Mouse (Mus musculus): Measurements from ENCODE around the gene Adipor2. TPM values are rescaled to one million over a fixed set of nuclear protein-coding genes. Genes with fewer than 3 reads are reported as not detected.
"Not testable (repeated sequence)": the region's sequence is repeated elsewhere in the genome, so short reads cannot be mapped to it uniquely, and the experiment has no call there.

Adipor2 gene
- polyA plus RNA-seq, 1 experiment from 2014 or later: 34.5 TPM

DNA sequence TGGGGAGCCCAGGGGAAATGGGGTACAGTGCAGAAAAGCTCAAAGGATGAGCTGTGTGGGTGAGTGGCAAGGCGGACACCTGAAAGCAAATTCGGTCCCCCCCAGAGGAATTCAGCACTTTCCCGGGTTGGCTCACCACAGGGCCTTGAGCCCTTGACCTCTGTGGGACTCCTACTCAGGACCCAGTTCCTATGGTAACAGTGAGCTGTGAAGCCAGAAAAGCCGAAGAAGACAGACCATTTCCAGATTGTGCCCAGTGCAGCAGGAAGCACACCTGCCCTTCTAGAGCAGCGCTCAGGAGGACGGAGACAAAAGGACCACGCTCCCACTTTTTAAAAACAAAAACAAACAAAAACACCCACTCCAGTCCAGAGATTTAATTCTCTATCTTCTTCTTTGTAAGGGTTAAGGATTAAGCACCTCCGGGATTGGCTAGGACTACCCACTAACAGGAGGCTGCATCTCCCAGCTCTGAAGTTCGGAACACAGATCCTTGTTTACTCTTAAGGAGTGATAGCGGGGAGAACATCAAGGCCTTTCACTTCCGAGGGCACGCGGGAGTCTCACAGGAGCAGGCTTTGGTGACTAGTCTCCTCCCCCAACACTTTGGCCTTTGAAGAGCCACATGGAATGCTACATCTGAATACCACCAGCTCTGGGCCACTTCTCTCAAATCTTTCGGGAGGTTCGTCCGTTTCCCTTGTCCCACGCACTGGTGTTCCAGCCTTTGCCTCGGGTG lies 31.0 kb upstream of the Adipor2 start:
- Histone ChIP-seq H3K27me3 (ENCODE audit: control insufficient read depth, insufficient read depth, low read length) (peaks cover 3% of the 10 kb centered on the region; the same call in 1 of the 2 replicates), H3K4me3 (ENCODE audit: low read depth, low read length) (peak overlapping the region; percentile 23), H3K27ac (ENCODE audit: low read depth, low read length) (no peak overlapping the region), H3K4me2 (replicated peaks; ENCODE audit: low read depth, low read length) (peak overlapping the region; percentile 44), H3K4me1 (replicated peaks; ENCODE audit: control insufficient read depth, insufficient read depth, low read length) (peaks cover 2% of the 10 kb centered on the region; the same call in 1 of the 2 replicates), H3K36me3 (ENCODE audit: control insufficient read depth, insufficient read depth, low read length) (no peaks in the 10 kb centered on the region), H3K9me3 (ENCODE audit: control insufficient read depth, low read length) (no peaks in the 10 kb centered on the region), H3K9ac (ENCODE audit: low read depth, low read length) (peak overlapping the region; percentile 19; the same call in 1 of the 2 replicates)
- DNase-seq (ENCODE audit: low spot score) (peak; percentile 53), ATAC-seq (ENCODE audit: low FRiP score) (no peak)
- 7% methylated on average over 18 of the region's 18 CpGs for WGBS

GRCm38 (mm10) chr6:119445671-119446607 lies 28.4 kb upstream of the Adipor2 start:
- Histone ChIP-seq H3K4me1 (replicated peaks; ENCODE audit: control insufficient read depth, insufficient read depth, low read length) (no peaks in the 10 kb centered on the region; the same call in 1 of the 2 replicates), H3K9me3 (ENCODE audit: control insufficient read depth, low read length) (no peaks in the 10 kb centered on the region), H3K36me3 (ENCODE audit: control insufficient read depth, insufficient read depth, low read length) (no peaks in the 10 kb centered on the region), H3K27me3 (ENCODE audit: control insufficient read depth, insufficient read depth, low read length) (peaks cover 3% of the 10 kb centered on the region; the same call in 1 of the 2 replicates), H3K4me3 (ENCODE audit: low read depth, low read length) (no peak overlapping the region), H3K4me2 (replicated peaks; ENCODE audit: low read depth, low read length) (no peak overlapping the region), H3K9ac (ENCODE audit: low read depth, low read length) (no peak overlapping the region), H3K27ac (ENCODE audit: low read depth, low read length) (no peak overlapping the region)
- WGBS: 82% methylated on average over 11 of the region's 11 CpGs
- DNase-seq (ENCODE audit: low spot score) (no peak), ATAC-seq (ENCODE audit: low FRiP score) (no peak)

GRCm38 (mm10) chr6:119443742-119444645 lies 26.5 kb upstream of the Adipor2 start:
- H3K9me3 ChIP-seq (ENCODE audit: control insufficient read depth, low read length): no peaks in the 10 kb centered on the region
- H3K27me3 ChIP-seq (ENCODE audit: control insufficient read depth, insufficient read depth, low read length): no peaks in the 10 kb centered on the region
- no peak overlapping the region for H3K4me3 ChIP-seq (ENCODE audit: low read depth, low read length)
- ATAC-seq (ENCODE audit: low FRiP score): peak; percentile 65
- H3K9ac ChIP-seq (ENCODE audit: low read depth, low read length): no peak overlapping the region
- H3K4me2 ChIP-seq (replicated peaks; ENCODE audit: low read depth, low read length): no peak overlapping the region
- peak; percentile 93 for DNase-seq (ENCODE audit: low spot score)
- H3K36me3 ChIP-seq (ENCODE audit: control insufficient read depth, insufficient read depth, low read length): no peaks in the 10 kb centered on the region
- no peaks in the 10 kb centered on the region; the same call in 1 of the 2 replicates for H3K4me1 ChIP-seq (replicated peaks; ENCODE audit: control insufficient read depth, insufficient read depth, low read length)
- H3K27ac ChIP-seq (ENCODE audit: low read depth, low read length): no peak overlapping the region
- 50% methylated on average over 12 of the region's 12 CpGs for WGBS

DNA sequence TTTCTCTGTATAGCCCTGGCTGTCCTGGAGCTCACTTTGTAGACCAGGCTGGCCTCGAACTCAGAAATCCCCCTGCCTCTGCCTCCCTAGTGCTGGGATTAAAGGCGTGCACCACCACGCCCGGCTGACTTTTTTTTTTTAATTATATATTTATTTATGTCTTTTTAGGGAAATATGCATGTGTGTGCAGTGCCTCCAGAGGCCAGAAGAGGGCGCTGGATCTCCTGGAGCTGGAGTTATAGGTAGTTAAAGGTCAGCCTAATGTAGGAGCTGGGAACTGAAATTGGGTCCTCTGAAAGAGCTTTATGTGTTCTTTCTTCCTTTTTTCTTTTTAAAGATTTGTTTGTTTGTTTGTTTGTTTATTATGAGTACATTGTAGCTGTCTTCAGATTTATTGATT lies 25.2 kb upstream of the Adipor2 start:
- not testable (repeated sequence) for H3K4me1 ChIP-seq (replicated peaks; ENCODE audit: control insufficient read depth, insufficient read depth, low read length); H3K27me3 ChIP-seq (ENCODE audit: control insufficient read depth, insufficient read depth, low read length); H3K9me3 ChIP-seq (ENCODE audit: control insufficient read depth, low read length); H3K36me3 ChIP-seq (ENCODE audit: control insufficient read depth, insufficient read depth, low read length); ATAC-seq (ENCODE audit: low FRiP score); H3K27ac ChIP-seq (ENCODE audit: low read depth, low read length); H3K4me2 ChIP-seq (replicated peaks; ENCODE audit: low read depth, low read length); H3K9ac ChIP-seq (ENCODE audit: low read depth, low read length); H3K4me3 ChIP-seq (ENCODE audit: low read depth, low read length)
- WGBS: 86% methylated on average over 5 of the region's 5 CpGs
- peak; percentile 19 for DNase-seq (ENCODE audit: low spot score)

GRCm38 (mm10) chr6:119437894-119438761 lies 20.6 kb upstream of the Adipor2 start:
- Histone ChIP-seq H3K36me3 (ENCODE audit: control insufficient read depth, insufficient read depth, low read length) (no peaks in the 10 kb centered on the region), H3K4me1 (replicated peaks; ENCODE audit: control insufficient read depth, insufficient read depth, low read length) (peaks cover 3% of the 10 kb centered on the region), H3K4me2 (replicated peaks; ENCODE audit: low read depth, low read length) (no peak overlapping the region), H3K27ac (ENCODE audit: low read depth, low read length) (peak overlapping the region; percentile 47), H3K27me3 (ENCODE audit: control insufficient read depth, insufficient read depth, low read length) (no peaks in the 10 kb centered on the region), H3K9ac (ENCODE audit: low read depth, low read length) (no peak overlapping the region), H3K9me3 (ENCODE audit: control insufficient read depth, low read length) (no peaks in the 10 kb centered on the region), H3K4me3 (ENCODE audit: low read depth, low read length) (no peak overlapping the region)
- DNase-seq (ENCODE audit: low spot score) (no peak), ATAC-seq (ENCODE audit: low FRiP score) (peak; percentile 84)
- 42% methylated on average over 8 of the region's 8 CpGs for WGBS

DNA sequence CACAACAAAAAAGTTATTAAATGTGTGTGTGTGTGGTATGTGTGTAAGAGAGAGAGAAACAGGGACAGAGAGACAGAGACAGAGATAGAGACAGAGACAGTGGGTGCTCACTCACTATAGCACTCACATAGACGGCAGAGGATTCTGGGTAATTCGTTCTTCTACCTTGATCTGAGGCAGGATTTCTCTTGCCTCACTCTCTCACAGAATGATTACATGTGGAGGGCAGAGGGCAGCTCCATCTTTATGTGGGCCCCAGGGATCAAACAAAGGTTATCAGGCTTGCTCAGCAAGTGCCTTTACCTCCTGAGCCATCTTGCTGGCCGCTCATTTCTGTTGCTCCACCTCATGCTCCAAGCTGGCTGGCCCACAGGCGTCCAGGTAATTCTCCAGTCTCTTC lies 16.9 kb upstream of the Adipor2 start:
- Histone ChIP-seq H3K9ac (ENCODE audit: low read depth, low read length) (no peak overlapping the region), H3K4me1 (replicated peaks; ENCODE audit: control insufficient read depth, insufficient read depth, low read length) (peaks cover 3% of the 10 kb centered on the region), H3K9me3 (ENCODE audit: control insufficient read depth, low read length) (no peaks in the 10 kb centered on the region), H3K27me3 (ENCODE audit: control insufficient read depth, insufficient read depth, low read length) (no peaks in the 10 kb centered on the region), H3K4me3 (ENCODE audit: low read depth, low read length) (no peak overlapping the region), H3K4me2 (replicated peaks; ENCODE audit: low read depth, low read length) (no peak overlapping the region), H3K27ac (ENCODE audit: low read depth, low read length) (no peak overlapping the region), H3K36me3 (ENCODE audit: control insufficient read depth, insufficient read depth, low read length) (no peaks in the 10 kb centered on the region)
- DNase-seq (ENCODE audit: low spot score) (no peak), ATAC-seq (ENCODE audit: low FRiP score) (no peak)
- 84% methylated on average over 4 of the region's 4 CpGs for whole genome bisulfite sequencing

GRCm38 (mm10) chr6:119431751-119432324 lies 14.3 kb upstream of the Adipor2 start:
- H3K4me3 ChIP-seq (ENCODE audit: low read depth, low read length): no peak overlapping the region
- H3K4me2 ChIP-seq (replicated peaks; ENCODE audit: low read depth, low read length): no peak overlapping the region
- no peaks in the 10 kb centered on the region for H3K9me3 ChIP-seq (ENCODE audit: control insufficient read depth, low read length)
- H3K27ac ChIP-seq (ENCODE audit: low read depth, low read length): no peak overlapping the region
- H3K4me1 ChIP-seq (replicated peaks; ENCODE audit: control insufficient read depth, insufficient read depth, low read length): no peaks in the 10 kb centered on the region
- H3K27me3 ChIP-seq (ENCODE audit: control insufficient read depth, insufficient read depth, low read length): no peaks in the 10 kb centered on the region
- DNase-seq (ENCODE audit: low spot score) (no peak), ATAC-seq (ENCODE audit: low FRiP score) (no peak)
- H3K9ac ChIP-seq (ENCODE audit: low read depth, low read length): no peak overlapping the region
- 81% methylated on average over 6 of the region's 6 CpGs for WGBS
- no peaks in the 10 kb centered on the region for H3K36me3 ChIP-seq (ENCODE audit: control insufficient read depth, insufficient read depth, low read length)

Data from hindbrain, embryonic 11.5 days (tissue).